Mouse (Mus musculus) spleen, embryonic (tissue): ENCODE measurements around the gene Syf2.

ENCODE experiments used
- CTCF ChIA-PET: fragments of 350-600 bp; sonication (Branson Sonifier 250); formaldehyde crosslinking; loops from one replicate; lab custom pipeline; 2022; lab: Charles Lee

Gene Syf2

GRCm38 (mm10) chr4:134922925-134923244 is 7.8 kb upstream of the Syf2 start:
- CTCF ChIA-PET, result interaction anchor here (0.6 to 0.7 kb wide), 3 partner anchors 29 to 954 kb away, joined by 4 to 6 read pairs (median 4); no protein-coding TSS in a partner anchor

- CTCF ChIA-PET, result interaction anchor here (0.7 kb wide), 2 partner anchors 80 to 953 kb away, joined by 4 read pairs; no protein-coding TSS in a partner anchor
Measured at GRCm38 (mm10) chr4:134923258-134924018, 7.3 kb upstream of the Syf2 start, which contains the start of gene Rsrp1. Rsrp1 (plus strand) TSS chr4:134923592.

- CTCF ChIA-PET, result no interaction called here
Measured at GRCm38 (mm10) chr4:134924019-134924741, 6.5 kb upstream of the Syf2 start.

- CTCF ChIA-PET, result interaction anchor here (0.9 kb wide), 1 partner anchor 8 kb away, joined by 4 read pairs; no protein-coding TSS in a partner anchor
Measured at GRCm38 (mm10) chr4:134925206-134925605, 5.5 kb upstream of the Syf2 start.

- CTCF ChIA-PET, result interaction anchor here (1.6 kb wide), 1 partner anchor 15 kb away, joined by 3 read pairs; no protein-coding TSS in a partner anchor
Measured at GRCm38 (mm10) chr4:134927815-134928463, 2.8 kb upstream of the Syf2 start.

- CTCF ChIA-PET, result interaction anchor here (1.6 kb wide), 1 partner anchor 16 kb away, joined by 3 read pairs; no protein-coding TSS in a partner anchor
Measured at GRCm38 (mm10) chr4:134928464-134928836, 2.2 kb upstream of the Syf2 start.

- CTCF ChIA-PET, result no interaction called here
Measured at GRCm38 (mm10) chr4:134929536-134929935, 1.2 kb upstream of the Syf2 start.

- CTCF ChIA-PET, result interaction anchor here (0.6 kb wide), 1 partner anchor 508 kb away, joined by 5 read pairs; no protein-coding TSS in a partner anchor
Measured at GRCm38 (mm10) chr4:134930190-134930589, 508 bp upstream of the Syf2 start.

- CTCF ChIA-PET, result no interaction called here
Measured at GRCm38 (mm10) chr4:134937240-134938176, 6.8 kb downstream of the Syf2 start.

GRCm38 (mm10) chr4:134939900-134940299 is 9.2 kb downstream of the Syf2 start:
- CTCF ChIA-PET, result interaction anchor here (0.6 kb wide), 1 partner anchor 108 kb away, joined by 7 read pairs; no protein-coding TSS in a partner anchor

GRCm38 (mm10) chr4:134943758-134944538 is 13.2 kb downstream of the Syf2 start:
- CTCF ChIA-PET, result no interaction called here

GRCm38 (mm10) chr4:134946024-134946744 is 15.5 kb downstream of the Syf2 start:
- CTCF ChIA-PET, result interaction anchor here (0.7 to 1.1 kb wide), 2 partner anchors 67 to 77 kb away, joined by 3 read pairs; no protein-coding TSS in a partner anchor

GRCm38 (mm10) chr4:134950518-134951091 is 19.9 kb downstream of the Syf2 start:
- CTCF ChIA-PET, result interaction anchor here (0.5 to 0.6 kb wide), 3 partner anchors 69 to 280 kb away, joined by 3 to 4 read pairs (median 4); no protein-coding TSS in a partner anchor

- CTCF ChIA-PET, result no interaction called here
Measured at GRCm38 (mm10) chr4:134954461-134954860, 23.8 kb downstream of the Syf2 start.

GRCm38 (mm10) chr4:134955196-134955595 is 24.5 kb downstream of the Syf2 start:
- CTCF ChIA-PET, result no interaction called here

GRCm38 (mm10) chr4:134955845-134956244 is 25.1 kb downstream of the Syf2 start:
- CTCF ChIA-PET, result interaction anchor here (0.7 kb wide), 1 partner anchor 512 kb away, joined by 4 read pairs; no protein-coding TSS in a partner anchor

GRCm38 (mm10) chr4:134956328-134956727 is 25.6 kb downstream of the Syf2 start:
- CTCF ChIA-PET, result interaction anchor here (0.7 kb wide), 1 partner anchor 511 kb away, joined by 4 read pairs; no protein-coding TSS in a partner anchor
